Mouse (Mus musculus) hindbrain, embryonic 15.5 days (tissue): ENCODE data around the gene Swsap1. TPM values are rescaled to one million over a fixed set of nuclear protein-coding genes. Genes with fewer than 3 reads are reported as not detected.
A peak's percentile ranks its signal among the peaks of the same experiment; 100 is the strongest.

ENCODE experiments used
- ATAC-seq: fragments of 200-750 bp; cut with Nextera tagmentation; 2 replicates; pipeline ENCODE4 v1.8.0; 2017; ENCODE audit warnings: low read depth, moderate number of reproducible peaks, moderate TSS enrichment; ENCODE audit not compliant: low FRiP score
- H3K27ac ChIP-seq: fragments of 300-500 bp; sonication (generic); replicated peaks from 2 replicates; pipeline ENCODE4 v1.5.1; 2015; ENCODE audit warnings: mild to moderate bottlenecking, inconsistent platforms
- H3K27me3 ChIP-seq: fragments of 300-500 bp; sonication (generic); 2 replicates; pipeline ENCODE4 v1.6.1; 2015; ENCODE audit warnings: control low read depth, inconsistent platforms
- H3K36me3 ChIP-seq: fragments of 300-500 bp; sonication (generic); 2 replicates; pipeline ENCODE4 v1.6.1; 2015; ENCODE audit warnings: control low read depth, inconsistent platforms
- H3K4me1 ChIP-seq: fragments of 300-500 bp; sonication (generic); replicated peaks from 2 replicates; pipeline ENCODE4 v1.6.1; 2015; ENCODE audit warnings: control low read depth, inconsistent platforms
- H3K4me2 ChIP-seq: fragments of 300-500 bp; sonication (generic); 2 replicates; pipeline ENCODE4 v1.6.1; 2015; ENCODE audit warnings: moderate library complexity, mild to moderate bottlenecking, inconsistent platforms
- H3K4me3 ChIP-seq: fragments of 300-500 bp; sonication (generic); 2 replicates; pipeline ENCODE4 v1.5.1; 2015; ENCODE audit warnings: mild to moderate bottlenecking, inconsistent platforms
- H3K9ac ChIP-seq: fragments of 300-500 bp; sonication (generic); 2 replicates; pipeline ENCODE4 v1.6.1; 2015; ENCODE audit warnings: inconsistent platforms
- H3K9me3 ChIP-seq: fragments of 300-500 bp; sonication (generic); 2 replicates; pipeline ENCODE4 v1.6.1; 2016; ENCODE audit warnings: control low read depth, inconsistent platforms
- WGBS: fragments of 180-500 bp; shearing (Covaris S2); methylation state at CpG from one replicate; pipeline ENCODE4 v1.1.7; 2015; 5-methylcytosine and 5-hydroxymethylcytosine counted together
- polyA plus RNA-seq: library from polyadenylated mRNA; unstranded; fragments of >200 nt; fragmentation: Nextera tagmentation; extraction: Ambion mirVana; gene quantifications from 2 replicates; pipeline ENCODE4 v1.2.1, GENCODE M21; 2015

The Swsap1 gene
- polyA plus RNA-seq, 1 experiment from 2014 or later = 9.3 TPM

- H3K4me1 ChIP-seq = peaks cover 41% of the 10 kb centered on the region
- ATAC-seq = peak; percentile 99
- WGBS = 5% methylated on average over 57 of the region's 57 CpGs
Observed at GRCm38 (mm10) chr9:22002194-22003162, 46.9 kb downstream of the Swsap1 start, which contains the start of the genes Ccdc151 and Prkcsh. Ccdc151 (minus strand) TSS chr9:22002634. Prkcsh (plus strand) TSS chr9:22002806.

GRCm38 (mm10) chr9:22003163-22003554 lies 47.6 kb downstream of the Swsap1 start:
- ATAC-seq = no peak
- Histone ChIP-seq H3K27ac (peak overlapping the region; percentile 82), H3K9ac (peak overlapping the region; percentile 50), H3K27me3 (no peaks in the 10 kb centered on the region), H3K36me3 (peaks cover 18% of the 10 kb centered on the region), H3K9me3 (no peaks in the 10 kb centered on the region), H3K4me3 (peak overlapping the region; percentile 61), H3K4me1 (peaks cover 41% of the 10 kb centered on the region), H3K4me2 (peak overlapping the region; percentile 92)
- 1% methylated on average over 18 of the region's 18 CpGs for WGBS

More at GRCm38 (mm10) chr9:22002194-22003162, 46.9 kb downstream of the Swsap1 start, which contains the start of the genes Ccdc151 and Prkcsh:
- H3K9ac ChIP-seq = peak within 1 kb of the TSS; percentile 50
- H3K4me3 ChIP-seq = peak within 1 kb of the TSS; percentile 61
- H3K27me3 ChIP-seq = no peaks in the 10 kb centered on the region
- peaks cover 16% of the 10 kb centered on the region for H3K36me3 ChIP-seq
- H3K27ac ChIP-seq = peak within 1 kb of the TSS; percentile 82
- H3K4me2 ChIP-seq = peak within 1 kb of the TSS; percentile 92
- H3K9me3 ChIP-seq = no peaks in the 10 kb centered on the region

- Histone ChIP-seq H3K36me3 (peaks cover 30% of the 10 kb centered on the region), H3K4me2 (0 out of 2 replicates have a peak overlapping the region, but pooled peaks have one; percentile 92), H3K9me3 (no peaks in the 10 kb centered on the region), H3K27ac (no peak overlapping the region), H3K27me3 (no peaks in the 10 kb centered on the region), H3K4me3 (no peak overlapping the region), H3K4me1 (peaks cover 41% of the 10 kb centered on the region), H3K9ac (no peak overlapping the region)
- WGBS = 94% methylated on average over 12 of the region's 12 CpGs
- no peak for ATAC-seq
Observed at GRCm38 (mm10) chr9:22004546-22004945, 49.0 kb downstream of the Swsap1 start.

Other genes starting within 250 kb of the Swsap1 start
- gene Ldlr, start 232.3 kb upstream of the Swsap1 start, polyA plus RNA-seq = 15.6 and 18.3 TPM in 2 replicates
- gene Spc24, start 195.5 kb upstream of the Swsap1 start, polyA plus RNA-seq = 26.4 and 27.2 TPM in 2 replicates
- 5.2 and 5.8 TPM in 2 replicates for gene Kank2, start 157.0 kb upstream of the Swsap1 start, polyA plus RNA-seq
- 0.88 TPM in 2 replicates for gene Angptl8, start 120.2 kb upstream of the Swsap1 start, polyA plus RNA-seq
- 16.4 and 21.2 TPM in 2 replicates for gene Dock6, start 103.1 kb upstream of the Swsap1 start, polyA plus RNA-seq
- 21.1 and 23.0 TPM in 2 replicates for gene Rab3d, start 37.6 kb upstream of the Swsap1 start, polyA plus RNA-seq
- gene Ccdc159, start 28.3 kb upstream of the Swsap1 start, polyA plus RNA-seq = 8.5 and 11.7 TPM in 2 replicates
- 51.7 and 53.8 TPM in 2 replicates for gene Tmem205, start 28.2 kb upstream of the Swsap1 start, polyA plus RNA-seq
- gene Plppr2, start 18.7 kb upstream of the Swsap1 start, polyA plus RNA-seq = 95.5 and 119 TPM in 2 replicates
- 1.3 and 1.9 TPM in 2 replicates for gene Epor, start 7.8 kb downstream of the Swsap1 start, polyA plus RNA-seq
- 1.2 and 2.2 TPM in 2 replicates for gene Rgl3, start 33.7 kb downstream of the Swsap1 start, polyA plus RNA-seq
- 4.9 and 5.1 TPM in 2 replicates for gene Ccdc151, start 46.9 kb downstream of the Swsap1 start, polyA plus RNA-seq
- gene Prkcsh, start 47.1 kb downstream of the Swsap1 start, polyA plus RNA-seq = 94.9 and 100 TPM in 2 replicates
- 97.4 and 104 TPM in 2 replicates for gene Elavl3, start 96.3 kb downstream of the Swsap1 start, polyA plus RNA-seq
- not detected in 2 replicates for gene Gm49318, start 115.5 kb downstream of the Swsap1 start, polyA plus RNA-seq
- gene Zfp653, start 115.6 kb downstream of the Swsap1 start, polyA plus RNA-seq = 17.3 and 19.6 TPM in 2 replicates
- 56.0 and 63.5 TPM in 2 replicates for gene Ecsit, start 129.7 kb downstream of the Swsap1 start, polyA plus RNA-seq
- gene Cnn1, start 143.5 kb downstream of the Swsap1 start, polyA plus RNA-seq = 1.6 and 2.3 TPM in 2 replicates
- 183 and 190 TPM in 2 replicates for gene Elof1, start 161.4 kb downstream of the Swsap1 start, polyA plus RNA-seq
- 0.44 and 0.97 TPM in 2 replicates for gene Acp5, start 180.0 kb downstream of the Swsap1 start, polyA plus RNA-seq
- 85.3 and 86.0 TPM in 2 replicates for gene Pigyl, start 201.1 kb downstream of the Swsap1 start, polyA plus RNA-seq
- 0.58 and 0.79 TPM in 2 replicates for gene Zfp872, start 232.3 kb downstream of the Swsap1 start, polyA plus RNA-seq